Mouse (Mus musculus) forebrain, embryonic 13.5 days (tissue): ENCODE measurements around the gene Cyp27a1. TPM values are rescaled to one million over a fixed set of nuclear protein-coding genes. Genes with fewer than 3 reads are reported as not detected.
A peak's percentile ranks its signal among the peaks of the same experiment; 100 is the strongest.

Experiments
- ATAC-seq: fragments of 200-750 bp; cut with Nextera tagmentation; 2 replicates; pipeline ENCODE4 v1.8.0; 2017
- H3K27ac ChIP-seq: fragments of 300-500 bp; sonication (generic); 2 replicates; pipeline ENCODE4 v1.5.1; 2015; ENCODE audit warnings: inconsistent platforms, mild to moderate bottlenecking, moderate library complexity
- H3K27me3 ChIP-seq: fragments of 300-500 bp; sonication (generic); 2 replicates; pipeline ENCODE4 v1.6.1; 2015; ENCODE audit warnings: mild to moderate bottlenecking, inconsistent platforms
- H3K36me3 ChIP-seq: fragments of 300-500 bp; sonication (generic); 2 replicates; pipeline ENCODE4 v1.6.1; 2015; ENCODE audit warnings: mild to moderate bottlenecking, inconsistent platforms; ENCODE audit not compliant: poor library complexity, severe bottlenecking
- H3K4me1 ChIP-seq: fragments of 300-500 bp; sonication (generic); 2 replicates; pipeline ENCODE4 v1.6.1; 2015; ENCODE audit warnings: inconsistent platforms
- H3K4me2 ChIP-seq: fragments of 300-500 bp; sonication (generic); 2 replicates; pipeline ENCODE4 v1.6.1; 2015; ENCODE audit warnings: inconsistent platforms, mild to moderate bottlenecking, moderate library complexity
- H3K4me3 ChIP-seq: fragments of 300-500 bp; sonication (generic); 2 replicates; pipeline ENCODE4 v1.5.1; 2015; ENCODE audit warnings: mild to moderate bottlenecking, inconsistent platforms
- H3K9ac ChIP-seq: fragments of 300-500 bp; sonication (generic); 2 replicates; pipeline ENCODE4 v1.6.1; 2015; ENCODE audit warnings: mild to moderate bottlenecking, inconsistent platforms
- H3K9me3 ChIP-seq: fragments of 300-500 bp; sonication (generic); replicated peaks from 2 replicates; pipeline ENCODE4 v1.6.1; 2016; ENCODE audit warnings: inconsistent platforms
- WGBS: fragments of 180-500 bp; shearing (Covaris S2); methylation state at CpG from one replicate; pipeline ENCODE4 v1.1.7; 2015; 5-methylcytosine and 5-hydroxymethylcytosine counted together
- polyA plus RNA-seq: library from polyadenylated mRNA; unstranded; fragments of >200 nt; fragmentation: Nextera tagmentation; extraction: Ambion mirVana; gene quantifications from 2 replicates; pipeline ENCODE4 v1.2.1, GENCODE M21; 2015

The Cyp27a1 gene
- polyA plus RNA-seq, result 0.81 and 1.4 TPM in 2 replicates

DNA sequence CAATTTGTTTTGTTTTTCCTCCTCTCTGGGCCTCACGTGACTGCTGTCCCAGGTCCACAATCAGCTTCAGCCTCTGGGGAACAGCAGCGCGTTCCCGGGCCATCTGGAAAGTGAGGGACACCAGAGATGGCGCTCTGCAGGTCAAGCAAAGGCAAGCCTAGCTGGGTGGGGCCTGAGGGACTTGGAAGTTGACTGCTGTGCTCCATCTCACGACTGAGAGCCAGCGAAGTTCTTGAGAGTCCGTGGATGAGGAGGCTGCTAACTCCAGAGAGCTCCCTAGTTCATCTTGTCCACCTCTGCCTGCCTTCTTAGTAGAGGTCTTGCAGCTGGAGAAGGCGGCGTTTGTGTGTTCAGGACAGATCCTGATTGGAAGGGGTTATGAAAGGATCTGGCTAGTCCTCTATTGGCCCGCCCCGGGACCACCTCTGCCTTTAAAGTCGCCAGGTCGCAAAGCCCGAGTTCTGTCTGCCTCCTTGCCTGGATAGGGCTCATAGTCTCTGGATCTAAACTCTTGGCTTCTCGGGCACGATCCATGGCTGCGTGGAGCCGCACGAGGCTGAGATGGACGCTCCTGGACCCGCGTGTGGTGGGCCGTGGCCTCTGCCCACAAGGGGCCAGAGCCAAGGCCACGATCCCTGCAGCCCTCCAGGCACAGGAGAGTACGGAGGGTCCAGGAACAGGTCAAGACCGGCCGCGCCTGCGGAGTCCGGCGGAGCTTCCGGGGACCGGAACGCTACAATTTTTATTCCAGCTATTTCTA lies at the start of gene Cyp27a1:
Gene Cyp27a1, plus strand, starts transcription at position 476 of the 760 bp plus-strand sequence.
- 3% methylated on average over 35 of the region's 35 CpGs for WGBS
- Histone ChIP-seq H3K9me3 (no peaks in the 10 kb centered on the region), H3K9ac (peak within 1 kb of the TSS; percentile 65), H3K27me3 (peaks cover 20% of the 10 kb centered on the region; the same call in 1 of the 2 replicates), H3K4me1 (peaks cover 8% of the 10 kb centered on the region), H3K36me3 (no peaks in the 10 kb centered on the region), H3K4me2 (peak within 1 kb of the TSS; percentile 83), H3K4me3 (peak within 1 kb of the TSS; percentile 45), H3K27ac (no peak within 1 kb of the TSS)
- ATAC-seq, result peak; percentile 38; the same call in 1 of the 2 replicates

DNA sequence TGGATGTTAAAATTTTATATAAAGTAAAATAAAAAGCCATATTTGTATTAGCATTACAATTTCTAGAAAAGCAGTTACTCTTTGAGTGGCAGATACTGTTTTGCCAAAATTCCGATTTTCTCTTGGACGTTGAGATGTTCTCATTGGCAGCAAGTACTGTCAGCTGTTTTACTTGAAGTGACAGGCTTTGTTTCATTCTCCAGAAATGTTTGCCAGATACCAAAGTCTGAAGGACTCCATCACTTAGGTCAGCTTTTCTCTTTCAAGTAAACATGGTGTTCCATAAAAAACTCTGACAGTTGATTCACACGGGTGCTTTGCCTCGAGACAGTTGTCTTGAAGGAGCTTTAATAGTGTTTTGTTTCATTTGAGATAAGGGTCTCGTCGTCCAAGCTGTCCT lies 48.2 kb upstream of the Cyp27a1 start:
- Histone ChIP-seq H3K27me3 (no peaks in the 10 kb centered on the region), H3K4me1 (peaks cover 18% of the 10 kb centered on the region), H3K4me2 (no peak overlapping the region), H3K9me3 (no peaks in the 10 kb centered on the region), H3K36me3 (peaks cover 7% of the 10 kb centered on the region; the same call in 1 of the 2 replicates), H3K4me3 (no peak overlapping the region), H3K9ac (no peak overlapping the region), H3K27ac (no peak overlapping the region)
- ATAC-seq, result no peak
- WGBS, result 81% methylated on average over 6 of the region's 6 CpGs

DNA sequence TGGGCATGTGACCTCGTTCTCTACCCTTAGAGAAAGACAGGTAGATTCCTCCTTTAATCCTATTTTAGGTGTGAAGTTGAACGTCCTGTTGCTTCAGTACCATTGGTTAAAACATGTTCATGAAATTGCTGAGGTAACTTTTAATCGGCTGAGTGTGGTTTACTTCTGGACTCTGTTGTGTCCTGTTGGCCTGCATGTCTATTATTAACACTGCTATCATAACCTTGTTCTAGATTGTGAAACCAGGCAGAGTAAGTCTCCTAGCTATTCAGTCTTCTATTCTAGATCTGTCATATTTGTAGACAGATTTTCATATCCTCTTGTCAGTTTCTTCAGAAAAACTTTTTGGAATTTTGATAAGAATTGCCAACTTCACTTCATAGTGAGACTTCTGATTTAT lies 45.0 kb upstream of the Cyp27a1 start:
- no peak overlapping the region for H3K4me3 ChIP-seq
- ATAC-seq, result no peak
- peaks cover 25% of the 10 kb centered on the region; the same call in 1 of the 2 replicates for H3K36me3 ChIP-seq
- no peak overlapping the region for H3K9ac ChIP-seq
- 96% methylated on average over 3 of the region's 3 CpGs for whole genome bisulfite sequencing
- no peaks in the 10 kb centered on the region for H3K9me3 ChIP-seq
- H3K4me1 ChIP-seq, result peaks cover 8% of the 10 kb centered on the region
- H3K27ac ChIP-seq, result no peak overlapping the region
- H3K27me3 ChIP-seq, result no peaks in the 10 kb centered on the region
- no peak overlapping the region for H3K4me2 ChIP-seq

DNA sequence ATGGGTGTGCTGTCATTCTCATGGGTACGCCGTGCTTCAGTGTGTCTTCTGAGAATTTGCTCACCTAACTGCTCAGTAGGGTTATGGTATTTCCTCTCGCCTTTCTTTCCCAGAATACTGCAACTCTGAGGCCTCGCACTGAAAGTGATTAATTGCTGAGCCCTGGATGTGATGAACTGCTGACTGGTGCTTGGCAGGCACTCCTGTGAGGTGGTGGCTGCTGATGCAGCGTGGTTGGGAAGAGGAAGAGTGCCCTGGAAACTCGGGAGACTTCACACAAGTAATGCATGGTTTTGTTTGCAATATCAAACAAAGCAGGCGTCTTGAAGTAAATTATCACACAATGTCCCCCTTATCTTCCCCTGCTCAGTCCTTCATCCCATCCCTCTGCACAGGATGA lies 40.6 kb upstream of the Cyp27a1 start:
- Histone ChIP-seq H3K9ac (no peak overlapping the region), H3K4me1 (0 out of 2 replicates have a peak, but pooled peaks cover 6% of the 10 kb centered on the region), H3K4me3 (no peak overlapping the region), H3K9me3 (no peaks in the 10 kb centered on the region), H3K27ac (no peak overlapping the region), H3K27me3 (no peaks in the 10 kb centered on the region), H3K36me3 (peaks cover 33% of the 10 kb centered on the region), H3K4me2 (no peak overlapping the region)
- no peak for ATAC-seq
- 90% methylated on average over 7 of the region's 7 CpGs for WGBS

DNA sequence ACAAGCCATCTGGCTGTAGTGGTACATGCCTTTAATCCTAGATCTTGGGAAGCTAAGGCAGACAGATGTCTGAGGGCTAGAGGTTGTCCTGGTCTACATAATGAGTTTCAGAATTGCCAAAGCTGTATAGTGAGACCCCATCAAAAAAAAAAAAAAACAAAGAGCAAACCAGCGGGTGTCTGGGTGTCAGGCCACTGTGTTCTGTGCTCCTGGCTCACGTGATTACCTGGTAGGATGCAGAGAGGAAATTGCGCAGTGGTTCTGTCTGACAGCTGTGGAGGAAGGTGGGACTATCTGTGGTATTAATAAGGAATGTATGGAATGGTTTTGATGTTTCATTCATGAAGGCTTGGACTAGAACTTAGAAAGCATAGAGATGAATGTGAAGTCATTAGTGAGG lies 36.5 kb upstream of the Cyp27a1 start:
- Histone ChIP-seq H3K36me3 (peaks cover 57% of the 10 kb centered on the region), H3K9ac (no peak overlapping the region), H3K4me2 (no peak overlapping the region), H3K4me3 (no peak overlapping the region), H3K27ac (peak overlapping the region; percentile 31; the same call in 1 of the 2 replicates), H3K4me1 (0 out of 2 replicates have a peak, but pooled peaks cover 6% of the 10 kb centered on the region), H3K9me3 (no peaks in the 10 kb centered on the region), H3K27me3 (no peaks in the 10 kb centered on the region)
- no peak for ATAC-seq
- 82% methylated on average over 3 of the region's 3 CpGs for WGBS

DNA sequence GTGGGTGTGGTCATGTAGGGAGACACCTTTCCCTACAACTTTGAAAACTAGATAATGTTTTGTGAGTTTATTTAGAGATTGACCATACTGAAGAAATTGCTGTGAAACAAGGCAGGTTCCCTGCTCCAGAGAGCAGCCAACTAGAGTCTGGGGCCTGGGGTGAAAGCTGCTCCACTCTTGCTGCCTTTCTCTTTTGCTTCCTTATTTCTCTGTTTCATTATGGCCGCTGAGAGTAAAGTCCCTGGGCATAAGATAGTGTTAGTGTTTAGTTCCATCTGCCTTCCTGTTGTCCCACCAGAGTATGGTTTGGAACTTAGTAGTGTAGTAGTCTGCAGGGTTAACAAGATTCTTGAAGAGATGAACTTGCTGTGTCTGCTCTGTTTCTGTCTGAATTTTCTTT lies 35.5 kb upstream of the Cyp27a1 start:
- Histone ChIP-seq H3K4me1 (0 out of 2 replicates have a peak, but pooled peaks cover 6% of the 10 kb centered on the region), H3K27ac (no peak overlapping the region), H3K36me3 (peaks cover 57% of the 10 kb centered on the region), H3K4me3 (no peak overlapping the region), H3K9me3 (no peaks in the 10 kb centered on the region), H3K4me2 (no peak overlapping the region), H3K9ac (no peak overlapping the region), H3K27me3 (no peaks in the 10 kb centered on the region)
- ATAC-seq, result no peak
- WGBS, result 95% methylated on average over 1 of the region's 1 CpGs

DNA sequence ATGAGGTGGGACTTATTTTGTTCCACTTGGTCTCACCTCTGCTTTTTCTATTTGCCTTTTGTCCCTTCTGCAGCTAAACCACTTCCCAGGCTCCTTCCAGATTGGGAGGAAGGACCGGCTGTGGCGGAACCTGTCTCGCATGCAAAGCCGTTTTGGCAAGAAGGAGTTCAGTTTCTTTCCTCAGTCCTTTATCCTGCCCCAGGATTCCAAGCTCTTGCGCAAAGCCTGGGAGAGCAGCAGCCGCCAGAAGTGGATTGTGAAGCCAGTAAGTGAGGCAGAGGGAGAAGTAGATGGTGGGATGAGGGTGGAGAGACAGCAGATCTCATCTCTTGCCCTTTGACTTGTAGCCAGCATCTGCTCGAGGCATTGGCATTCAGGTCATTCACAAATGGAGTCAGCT lies 26.2 kb upstream of the Cyp27a1 start:
- no peak overlapping the region for H3K9ac ChIP-seq
- no peaks in the 10 kb centered on the region for H3K27me3 ChIP-seq
- 92% methylated on average over 7 of the region's 7 CpGs for WGBS
- H3K4me3 ChIP-seq, result no peak overlapping the region
- H3K9me3 ChIP-seq, result no peaks in the 10 kb centered on the region
- H3K36me3 ChIP-seq, result peaks cover 95% of the 10 kb centered on the region
- ATAC-seq, result no peak
- H3K4me2 ChIP-seq, result no peak overlapping the region
- no peaks in the 10 kb centered on the region for H3K4me1 ChIP-seq
- no peak overlapping the region for H3K27ac ChIP-seq

DNA sequence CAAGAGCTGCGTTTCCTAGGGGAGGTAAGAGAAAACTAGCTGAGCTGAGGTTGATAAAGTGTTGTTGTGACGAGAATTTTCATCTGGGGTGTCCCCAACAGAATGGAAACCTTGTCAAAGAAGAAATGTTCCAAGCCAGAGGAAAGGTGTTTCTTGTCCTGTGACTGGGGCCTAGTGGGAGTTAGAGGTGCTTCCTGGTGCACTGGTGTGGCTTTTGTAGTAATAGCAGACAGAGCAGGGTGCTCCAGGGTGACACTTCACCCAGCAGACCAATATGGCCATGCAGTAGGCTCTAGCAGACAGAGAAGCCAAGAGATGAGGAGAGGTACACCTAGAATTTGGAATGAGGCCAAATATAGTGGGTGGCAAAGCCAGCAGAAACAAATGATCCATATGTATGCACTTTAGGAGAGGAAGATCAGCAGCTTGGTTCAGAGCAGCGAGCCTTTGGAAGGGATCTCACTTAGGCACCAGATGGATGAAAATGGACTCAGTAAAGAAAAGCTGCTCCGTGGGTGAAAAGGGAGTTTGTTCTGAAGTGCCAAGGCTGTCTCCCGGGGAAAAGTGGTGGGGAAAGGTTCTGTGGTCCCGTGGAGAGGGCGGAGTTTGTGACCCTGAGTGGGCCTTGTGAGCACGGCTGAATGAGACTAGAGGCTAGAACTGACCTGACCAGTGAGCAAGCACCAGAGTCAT lies 19.3 kb upstream of the Cyp27a1 start:
- H3K9me3 ChIP-seq, result no peaks in the 10 kb centered on the region
- H3K4me3 ChIP-seq, result no peak overlapping the region
- WGBS, result 93% methylated on average over 8 of the region's 8 CpGs
- H3K4me1 ChIP-seq, result no peaks in the 10 kb centered on the region
- H3K9ac ChIP-seq, result no peak overlapping the region
- ATAC-seq, result no peak
- H3K4me2 ChIP-seq, result no peak overlapping the region
- no peak overlapping the region for H3K27ac ChIP-seq
- H3K36me3 ChIP-seq, result peaks cover 91% of the 10 kb centered on the region
- no peaks in the 10 kb centered on the region for H3K27me3 ChIP-seq

DNA sequence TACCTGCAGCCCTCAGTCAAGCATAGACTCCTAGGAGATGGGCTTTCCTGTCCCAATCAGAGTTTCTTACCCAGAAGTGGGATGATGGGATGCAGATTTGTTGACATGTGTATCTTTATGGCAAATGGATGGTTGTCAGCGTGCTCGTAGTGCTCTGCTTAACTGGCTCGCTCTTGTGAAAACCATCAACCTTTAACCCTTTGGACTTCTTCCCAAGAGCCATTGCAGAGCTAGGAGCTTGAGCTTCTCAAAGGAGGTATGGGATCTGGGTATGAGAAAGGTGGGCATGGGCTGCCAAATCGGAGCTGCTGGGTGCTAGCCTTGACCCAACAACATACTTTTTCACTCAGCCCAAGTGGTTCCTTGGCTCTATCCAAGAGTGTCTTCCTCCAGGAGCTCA lies 17.5 kb upstream of the Cyp27a1 start:
- no peak overlapping the region for H3K27ac ChIP-seq
- H3K36me3 ChIP-seq, result peaks cover 90% of the 10 kb centered on the region
- no peaks in the 10 kb centered on the region for H3K27me3 ChIP-seq
- H3K4me2 ChIP-seq, result no peak overlapping the region
- WGBS, result 95% methylated on average over 4 of the region's 4 CpGs
- no peaks in the 10 kb centered on the region for H3K4me1 ChIP-seq
- no peaks in the 10 kb centered on the region for H3K9me3 ChIP-seq
- no peak overlapping the region for H3K9ac ChIP-seq
- ATAC-seq, result no peak
- H3K4me3 ChIP-seq, result no peak overlapping the region

DNA sequence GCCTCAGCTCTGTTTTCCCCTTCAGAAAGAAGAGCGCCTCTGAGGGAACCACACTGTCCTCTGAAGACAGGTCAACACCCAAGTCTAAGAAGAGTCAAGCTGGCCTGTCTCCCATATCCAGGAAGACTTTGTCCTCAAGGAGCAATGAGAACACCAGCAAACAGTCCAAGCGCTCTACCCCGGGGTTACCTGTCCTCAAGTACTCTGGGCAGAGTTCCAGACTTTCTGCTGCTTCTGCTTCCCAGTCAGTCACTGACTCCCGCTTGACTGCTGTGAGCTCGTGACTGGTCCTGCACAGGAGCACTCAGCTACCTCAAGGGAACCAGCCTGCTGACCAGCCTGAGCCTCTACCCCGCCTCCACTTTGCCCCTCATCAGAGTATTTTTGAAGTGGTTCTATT lies 16.0 kb upstream of the Cyp27a1 start:
- no peak overlapping the region for H3K9ac ChIP-seq
- no peak overlapping the region for H3K27ac ChIP-seq
- H3K4me2 ChIP-seq, result no peak overlapping the region
- H3K36me3 ChIP-seq, result peaks cover 82% of the 10 kb centered on the region
- ATAC-seq, result no peak
- no peaks in the 10 kb centered on the region for H3K9me3 ChIP-seq
- no peaks in the 10 kb centered on the region for H3K27me3 ChIP-seq
- H3K4me3 ChIP-seq, result no peak overlapping the region
- no peaks in the 10 kb centered on the region for H3K4me1 ChIP-seq
- WGBS, result 93% methylated on average over 6 of the region's 6 CpGs

DNA sequence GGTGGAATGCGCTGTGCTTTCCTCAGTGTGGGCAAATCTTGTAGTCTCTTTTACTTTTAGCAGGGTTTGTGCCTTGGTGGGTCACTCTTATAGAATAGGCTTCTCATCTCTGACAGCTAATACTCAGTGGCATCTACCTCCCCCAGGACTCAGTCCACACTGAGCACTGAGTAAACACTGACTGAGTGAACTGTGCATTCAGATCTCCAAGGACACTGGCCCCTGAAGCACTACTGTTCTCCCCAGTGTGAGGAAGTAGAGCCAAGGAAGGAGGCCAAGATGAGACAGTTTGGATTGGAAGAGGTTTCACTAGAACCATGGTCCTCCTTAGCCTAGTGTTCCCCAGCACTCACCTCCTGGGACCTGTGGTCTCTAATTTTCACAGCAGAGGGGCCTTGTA lies 15.0 kb upstream of the Cyp27a1 start:
- peaks cover 80% of the 10 kb centered on the region for H3K36me3 ChIP-seq
- 96% methylated on average over 1 of the region's 1 CpGs for WGBS
- H3K27me3 ChIP-seq, result no peaks in the 10 kb centered on the region
- H3K4me1 ChIP-seq, result no peaks in the 10 kb centered on the region
- no peak for ATAC-seq
- H3K4me3 ChIP-seq, result no peak overlapping the region
- H3K9ac ChIP-seq, result no peak overlapping the region
- H3K27ac ChIP-seq, result no peak overlapping the region
- no peak overlapping the region for H3K4me2 ChIP-seq
- H3K9me3 ChIP-seq, result no peaks in the 10 kb centered on the region

DNA sequence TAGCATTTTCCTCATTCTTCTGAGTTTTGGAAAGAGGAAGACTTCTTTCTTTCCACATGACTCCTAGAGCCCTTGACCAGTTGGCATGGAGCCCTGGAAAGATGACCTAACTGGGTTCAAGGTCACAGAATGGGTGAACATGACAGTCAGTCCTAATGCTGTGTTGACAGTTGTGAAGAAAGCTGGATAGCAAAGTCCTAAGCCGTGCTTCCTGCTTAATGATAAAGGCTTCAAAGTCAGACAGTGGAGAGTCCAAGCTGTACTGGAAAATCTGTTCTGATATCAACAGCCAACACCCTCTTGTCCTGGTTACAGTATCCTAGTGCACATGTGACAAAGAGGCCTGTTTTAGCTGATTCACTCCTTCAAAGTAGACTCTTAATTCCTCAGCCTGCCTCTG lies 14.6 kb upstream of the Cyp27a1 start:
- no peaks in the 10 kb centered on the region for H3K4me1 ChIP-seq
- no peak overlapping the region for H3K27ac ChIP-seq
- peaks cover 77% of the 10 kb centered on the region for H3K36me3 ChIP-seq
- no peaks in the 10 kb centered on the region for H3K9me3 ChIP-seq
- no peaks in the 10 kb centered on the region for H3K27me3 ChIP-seq
- WGBS, result 97% methylated on average over 1 of the region's 1 CpGs
- H3K4me2 ChIP-seq, result no peak overlapping the region
- no peak overlapping the region for H3K4me3 ChIP-seq
- no peak for ATAC-seq
- no peak overlapping the region for H3K9ac ChIP-seq
